Mouse (Mus musculus) cerebellum, adult (tissue): Measurements from ENCODE around the gene Hey2.

ENCODE experiments used
- ATAC-seq: cut with Nextera tagmentation; 2 replicates; pipeline ENCODE4 v1.9.2; 2017; ENCODE audit warnings: mild to moderate bottlenecking, moderate library complexity, mixed read lengths; ENCODE audit not compliant: insufficient number of reproducible peaks, low FRiP score, low TSS enrichment

Hey2 gene

GRCm38 (mm10) chr10:30796469-30797261, 45.9 kb downstream of the Hey2 start:
- no peak for ATAC-seq

DNA sequence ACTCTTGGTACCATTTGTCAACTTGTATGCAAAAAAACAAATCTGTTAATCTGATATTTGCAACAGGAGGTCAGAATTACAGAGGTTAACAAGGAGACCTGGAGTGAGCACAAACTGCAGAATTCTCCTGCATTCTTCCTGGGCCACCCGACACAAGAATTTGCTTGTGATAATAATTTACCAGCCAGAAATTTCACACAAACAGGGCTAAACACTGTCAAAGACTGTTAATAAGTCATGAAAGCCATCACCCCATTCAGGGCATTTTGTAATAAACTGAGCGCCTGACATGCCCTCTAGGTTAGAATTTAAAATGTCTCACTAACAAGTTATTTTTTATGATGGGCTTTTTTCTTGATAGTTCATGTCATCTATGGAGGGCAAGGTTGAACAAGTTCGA, 51.6 kb downstream of the Hey2 start:
- no peak for ATAC-seq

DNA sequence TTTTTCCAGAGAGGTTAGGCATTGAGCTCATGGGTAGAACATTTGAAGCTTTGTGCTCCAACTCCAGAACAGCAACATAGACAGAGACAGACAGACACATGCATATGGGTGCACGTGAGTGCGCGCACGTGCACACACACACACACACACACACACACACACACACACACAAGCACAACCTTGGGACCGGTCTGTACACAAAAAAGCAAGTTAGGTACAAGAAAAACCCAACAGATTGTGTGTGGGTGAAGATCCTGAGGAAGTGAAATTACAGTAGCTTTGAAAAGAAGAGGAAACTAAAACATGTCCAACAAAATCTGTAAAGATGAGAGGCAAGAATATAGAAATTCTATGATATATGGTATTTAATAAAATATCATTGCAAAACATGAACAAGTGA, 53.1 kb downstream of the Hey2 start:
- no peak for ATAC-seq

DNA sequence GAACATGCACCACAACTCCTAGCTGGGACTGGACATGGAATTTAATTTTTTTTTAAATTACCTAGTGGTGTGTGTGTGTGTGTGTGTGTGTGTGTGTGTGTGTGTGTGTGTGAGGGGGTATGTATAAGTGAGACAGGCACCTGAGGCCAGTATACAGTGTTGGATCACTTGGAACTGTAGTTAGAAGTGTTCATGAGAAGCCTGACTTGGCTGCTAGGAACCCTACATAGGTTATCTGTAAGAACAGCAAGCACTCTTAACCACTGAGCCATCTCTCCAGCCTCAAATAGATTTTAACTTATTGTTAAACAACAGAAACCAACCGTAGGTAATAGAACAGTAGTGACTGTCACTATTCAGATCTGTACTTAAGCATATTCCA, 54.3 kb downstream of the Hey2 start:
- no peak for ATAC-seq

- no peak for ATAC-seq
Measured at GRCm38 (mm10) chr10:30787684-30788339, 54.8 kb downstream of the Hey2 start.

DNA sequence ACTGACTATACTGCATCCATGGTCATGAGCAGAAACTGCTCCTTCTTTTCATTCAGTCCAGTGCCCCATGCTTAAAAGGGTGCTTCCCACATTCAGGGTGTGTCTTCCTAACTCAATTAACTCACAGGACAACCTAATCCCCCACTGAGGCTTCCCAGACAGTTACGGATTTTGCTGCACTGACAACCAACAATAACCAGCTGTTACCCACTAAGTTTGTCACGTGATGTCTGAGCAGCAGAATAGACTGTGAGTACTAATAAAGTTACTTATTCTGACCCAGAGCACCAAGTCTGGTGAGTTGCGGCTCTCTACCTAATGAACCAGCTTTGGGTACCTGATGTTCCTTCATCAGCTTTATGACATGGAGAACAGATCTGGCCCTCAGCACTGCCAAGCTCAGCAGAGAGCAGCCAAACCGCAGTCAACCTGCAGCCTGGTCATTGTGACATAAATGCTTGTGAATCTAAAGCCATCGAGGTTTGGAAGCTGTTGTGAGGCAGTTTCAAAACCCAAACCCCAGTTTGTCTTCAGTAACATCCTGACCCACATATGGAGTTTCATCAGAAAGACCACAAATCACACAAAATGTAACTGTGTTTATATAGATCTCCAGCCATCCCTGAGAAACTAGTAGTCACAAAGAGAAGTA, 56.4 kb downstream of the Hey2 start:
- ATAC-seq, result no peak
